Mouse (Mus musculus): Measurements from ENCODE around the gene Ndst2. TPM values are rescaled to one million over a fixed set of nuclear protein-coding genes. Genes with fewer than 3 reads are reported as not detected.

The Ndst2 gene
- polyA plus RNA-seq, 1 experiment from 2014 or later = 24.5 TPM

DNA sequence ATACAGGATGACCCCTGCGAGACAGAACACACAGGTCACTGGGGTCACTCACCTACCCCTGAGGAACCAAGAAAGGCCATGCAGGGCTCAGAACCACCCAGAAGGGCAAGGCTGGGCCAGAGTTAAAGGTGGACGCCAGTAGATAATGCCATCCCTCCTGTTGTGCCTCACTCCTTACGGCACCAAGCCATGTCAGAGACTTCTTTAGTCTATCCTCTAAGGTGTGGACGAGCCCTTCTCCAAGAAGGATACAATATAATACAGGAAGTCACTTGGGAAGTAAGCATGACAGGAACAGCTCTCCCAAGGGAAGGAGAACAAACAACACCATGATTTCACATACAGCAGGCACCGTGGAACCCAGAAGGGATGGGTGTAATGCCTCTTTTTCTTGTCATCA lies 30.6 kb upstream of the Ndst2 start:
- no peak for ATAC-seq (ENCODE audit: low FRiP score)
- Histone ChIP-seq H3K36me3 (replicated peaks) (peaks cover 75% of the 10 kb centered on the region), H3K27ac (no peak overlapping the region), H3K4me3 (replicated peaks) (no peak overlapping the region), H3K27me3 (no peaks in the 10 kb centered on the region), H3K4me1 (no peaks in the 10 kb centered on the region), H3K9me3 (no peaks in the 10 kb centered on the region), H3K4me2 (no peak overlapping the region), H3K9ac (no peak overlapping the region)
- 91% methylated on average over 5 of the region's 5 CpGs for WGBS

DNA sequence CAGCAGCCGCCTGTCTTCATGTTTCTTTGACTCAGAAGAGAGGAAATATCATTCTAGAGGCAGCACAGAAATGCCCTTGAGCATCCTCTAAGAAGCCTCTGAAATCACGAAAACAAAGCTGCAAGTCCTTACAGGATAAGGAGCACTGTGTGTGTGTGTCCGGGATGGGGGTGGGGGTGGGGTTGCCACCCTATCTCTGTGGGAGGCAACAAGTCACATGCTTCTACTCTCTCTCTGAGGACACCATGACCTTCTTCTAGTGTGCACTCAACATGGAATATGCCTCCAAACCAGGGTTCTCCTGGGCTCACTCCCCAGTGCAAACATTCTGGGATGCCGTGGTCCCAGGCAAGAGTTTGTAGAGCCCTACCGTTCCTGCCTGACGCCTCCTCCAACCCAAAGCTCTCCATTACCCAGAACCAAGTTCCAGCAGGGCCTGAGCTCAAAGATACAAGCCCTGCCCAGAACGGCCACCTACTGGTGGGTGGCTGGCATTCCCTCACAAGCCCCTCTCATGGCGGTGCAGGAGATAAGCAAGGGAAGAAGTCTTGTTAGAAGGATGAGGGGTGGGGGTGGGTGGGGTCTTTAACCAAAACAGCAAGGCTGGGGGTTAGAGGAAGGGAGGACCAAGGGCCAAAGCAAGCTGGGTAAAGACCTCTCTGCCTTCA lies 24.5 kb upstream of the Ndst2 start:
- Histone ChIP-seq H3K4me3 (replicated peaks) (no peak overlapping the region), H3K9me3 (no peaks in the 10 kb centered on the region), H3K4me2 (no peak overlapping the region), H3K9ac (no peak overlapping the region), H3K4me1 (no peaks in the 10 kb centered on the region), H3K36me3 (replicated peaks) (peaks cover 87% of the 10 kb centered on the region), H3K27me3 (no peaks in the 10 kb centered on the region), H3K27ac (no peak overlapping the region)
- 87% methylated on average over 8 of the region's 8 CpGs for WGBS
- ATAC-seq (ENCODE audit: low FRiP score) = no peak

DNA sequence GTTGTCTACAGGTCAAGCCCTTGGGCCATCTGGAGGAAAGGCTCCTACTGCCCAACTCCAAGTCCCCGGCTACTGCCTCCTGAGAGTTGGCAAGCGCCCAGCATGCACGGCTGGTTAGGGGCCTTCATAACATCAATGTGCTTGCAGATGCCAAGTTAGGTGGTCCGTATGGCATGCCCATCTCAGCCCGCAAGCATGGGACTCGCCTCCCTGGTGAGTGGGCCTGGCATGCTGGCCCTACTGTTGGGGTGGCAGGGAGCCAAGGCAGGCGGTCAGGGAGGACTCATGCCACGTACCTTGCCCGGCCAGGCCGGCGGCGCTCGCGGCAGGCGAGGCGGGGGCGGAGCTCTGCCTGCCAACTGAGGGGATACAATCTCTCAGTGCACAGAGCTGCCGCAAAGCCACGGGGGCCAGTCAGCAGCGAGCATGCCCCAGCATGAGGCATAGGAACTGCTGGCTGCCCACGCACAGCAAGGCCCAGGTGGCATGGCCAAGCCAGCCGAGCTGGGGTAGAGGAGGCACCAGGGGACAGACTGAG lies 23.1 kb upstream of the Ndst2 start:
- no peak overlapping the region for H3K4me3 ChIP-seq (replicated peaks)
- H3K9ac ChIP-seq = no peak overlapping the region
- H3K4me1 ChIP-seq = no peaks in the 10 kb centered on the region
- H3K36me3 ChIP-seq (replicated peaks) = peaks cover 82% of the 10 kb centered on the region
- no peak for ATAC-seq (ENCODE audit: low FRiP score)
- no peaks in the 10 kb centered on the region for H3K9me3 ChIP-seq
- H3K27me3 ChIP-seq = no peaks in the 10 kb centered on the region
- no peak overlapping the region for H3K4me2 ChIP-seq
- no peak overlapping the region for H3K27ac ChIP-seq
- WGBS = 92% methylated on average over 22 of the region's 22 CpGs

DNA sequence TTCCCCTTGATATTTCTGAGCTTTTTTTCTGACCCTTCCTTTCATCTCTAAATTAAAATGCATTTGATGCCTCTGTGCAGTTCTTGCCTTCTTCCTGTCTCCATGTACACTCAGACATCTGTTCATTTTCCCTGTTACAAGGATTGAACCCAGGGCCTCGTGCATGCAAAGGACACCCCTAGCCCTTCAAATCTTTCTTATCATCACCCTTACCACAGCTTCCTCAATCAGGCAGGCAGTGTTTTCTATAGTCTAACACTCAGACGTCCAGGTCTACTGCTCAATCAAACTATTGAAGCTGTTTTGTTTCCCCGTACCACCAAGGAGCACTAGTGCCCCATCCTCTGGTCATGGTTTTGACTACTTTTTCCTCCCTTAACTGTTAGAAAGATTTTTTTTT lies 19.4 kb upstream of the Ndst2 start:
- Histone ChIP-seq H3K4me1 (no peaks in the 10 kb centered on the region), H3K36me3 (replicated peaks) (peaks cover 51% of the 10 kb centered on the region), H3K4me3 (replicated peaks) (no peak overlapping the region), H3K9ac (no peak overlapping the region), H3K27me3 (no peaks in the 10 kb centered on the region), H3K9me3 (no peaks in the 10 kb centered on the region), H3K27ac (no peak overlapping the region), H3K4me2 (no peak overlapping the region)
- ATAC-seq (ENCODE audit: low FRiP score) = no peak
- 86% methylated on average over 3 of the region's 3 CpGs for WGBS

DNA sequence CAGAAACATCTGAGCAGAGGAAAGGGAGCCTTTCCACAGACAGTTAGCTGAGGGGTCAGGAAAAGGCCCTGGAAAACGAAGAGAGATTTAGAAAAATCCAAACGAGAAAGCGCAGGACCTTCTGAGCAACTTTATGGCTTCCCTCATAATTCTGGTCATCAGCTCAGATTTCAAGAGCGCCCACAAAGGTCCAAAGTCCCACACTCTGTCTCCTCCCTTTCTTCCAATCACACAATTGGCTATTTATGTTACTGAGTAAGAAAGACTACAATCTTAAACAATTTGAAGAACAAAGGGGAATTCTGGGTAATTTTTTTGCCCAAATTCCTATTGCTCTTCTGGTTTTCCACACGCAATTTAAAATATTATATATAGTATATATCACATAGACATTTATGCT lies 16.1 kb upstream of the Ndst2 start:
- H3K27ac ChIP-seq = no peak overlapping the region
- no peaks in the 10 kb centered on the region for H3K9me3 ChIP-seq
- H3K36me3 ChIP-seq (replicated peaks) = peaks cover 45% of the 10 kb centered on the region
- WGBS = 88% methylated on average over 5 of the region's 5 CpGs
- no peak for ATAC-seq (ENCODE audit: low FRiP score)
- H3K9ac ChIP-seq = no peak overlapping the region
- no peaks in the 10 kb centered on the region for H3K4me1 ChIP-seq
- H3K27me3 ChIP-seq = no peaks in the 10 kb centered on the region
- no peak overlapping the region for H3K4me3 ChIP-seq (replicated peaks)
- H3K4me2 ChIP-seq = no peak overlapping the region

DNA sequence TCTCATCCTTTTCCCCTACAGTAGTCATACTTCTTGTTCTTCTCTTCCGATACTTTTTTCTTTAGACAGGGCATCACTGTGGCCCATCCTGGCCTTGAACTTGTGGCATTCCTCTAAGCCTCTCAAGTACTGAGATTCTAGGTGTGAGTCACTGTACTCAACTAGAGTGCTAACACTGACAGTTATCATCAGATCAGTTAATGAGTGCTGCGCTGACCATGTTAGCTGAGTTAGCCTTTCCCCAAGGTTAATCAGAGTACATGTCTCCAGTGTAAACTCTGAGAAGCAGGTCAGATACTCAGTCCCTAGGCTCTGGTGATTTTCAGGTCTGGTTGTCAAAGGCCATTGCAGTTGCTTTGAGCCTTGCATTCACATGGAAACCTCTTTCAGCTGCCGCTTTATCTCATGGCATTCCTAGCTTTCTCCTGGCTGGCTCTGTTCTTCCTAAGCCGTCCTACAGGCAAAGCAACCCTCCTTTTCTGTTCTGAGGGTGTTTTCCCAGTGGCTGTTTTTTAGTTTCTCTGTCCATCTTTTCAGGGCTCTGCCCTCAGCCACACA lies 15.2 kb upstream of the Ndst2 start:
- Histone ChIP-seq H3K27me3 (no peaks in the 10 kb centered on the region), H3K4me2 (no peak overlapping the region), H3K4me1 (no peaks in the 10 kb centered on the region), H3K9me3 (no peaks in the 10 kb centered on the region), H3K27ac (no peak overlapping the region), H3K4me3 (replicated peaks) (no peak overlapping the region), H3K36me3 (replicated peaks) (peaks cover 45% of the 10 kb centered on the region), H3K9ac (no peak overlapping the region)
- ATAC-seq (ENCODE audit: low FRiP score) = no peak
- 87% methylated on average over 4 of the region's 4 CpGs for WGBS

DNA sequence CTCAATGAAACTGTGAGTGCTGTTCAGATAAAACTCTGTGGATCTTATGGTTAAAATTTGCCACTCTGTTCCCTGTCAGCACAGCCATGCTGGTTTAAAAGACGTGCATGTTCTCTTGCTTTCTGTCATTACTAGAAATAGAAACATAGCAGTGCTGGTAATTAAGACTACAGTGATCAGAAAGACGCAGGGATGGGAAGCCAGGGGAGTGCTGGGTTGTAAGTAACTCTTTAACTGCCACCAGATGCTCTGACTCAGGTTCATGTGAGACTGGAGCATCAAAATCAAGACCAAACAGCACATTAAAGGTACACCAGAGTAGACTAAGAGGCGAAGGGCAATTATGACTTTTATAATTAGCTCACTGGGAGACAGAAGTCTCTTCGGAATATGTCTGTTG lies 14.0 kb upstream of the Ndst2 start:
- no peak overlapping the region for H3K27ac ChIP-seq
- 85% methylated on average over 4 of the region's 4 CpGs for WGBS
- no peak overlapping the region for H3K9ac ChIP-seq
- H3K4me2 ChIP-seq = no peak overlapping the region
- no peaks in the 10 kb centered on the region for H3K4me1 ChIP-seq
- H3K27me3 ChIP-seq = no peaks in the 10 kb centered on the region
- no peak for ATAC-seq (ENCODE audit: low FRiP score)
- no peak overlapping the region for H3K4me3 ChIP-seq (replicated peaks)
- peaks cover 49% of the 10 kb centered on the region for H3K36me3 ChIP-seq (replicated peaks)
- H3K9me3 ChIP-seq = no peaks in the 10 kb centered on the region

DNA sequence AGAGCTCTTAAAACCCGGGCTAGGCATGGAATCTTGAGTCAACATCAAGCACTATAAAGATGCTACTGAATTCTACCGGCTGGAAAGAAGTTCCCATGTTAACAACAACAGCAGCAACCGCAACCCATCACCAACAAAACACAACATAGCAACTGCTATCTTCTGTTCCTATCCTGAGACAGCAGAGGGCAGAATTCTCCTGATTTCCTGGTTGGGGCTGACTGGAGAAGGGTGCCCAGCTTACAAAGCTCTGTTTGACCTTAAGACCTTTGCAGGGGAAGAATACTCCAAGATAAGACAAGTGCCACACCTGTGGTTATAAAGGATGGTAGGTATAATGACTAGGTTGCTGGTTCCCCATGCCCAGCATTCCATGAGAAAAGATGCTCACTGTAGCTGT lies 12.6 kb upstream of the Ndst2 start:
- Histone ChIP-seq H3K4me3 (replicated peaks) (no peak overlapping the region), H3K4me1 (no peaks in the 10 kb centered on the region), H3K36me3 (replicated peaks) (peaks cover 52% of the 10 kb centered on the region), H3K9ac (no peak overlapping the region), H3K9me3 (no peaks in the 10 kb centered on the region), H3K4me2 (no peak overlapping the region), H3K27ac (no peak overlapping the region), H3K27me3 (no peaks in the 10 kb centered on the region)
- no peak for ATAC-seq (ENCODE audit: low FRiP score)
- 88% methylated on average over 3 of the region's 3 CpGs for WGBS

DNA sequence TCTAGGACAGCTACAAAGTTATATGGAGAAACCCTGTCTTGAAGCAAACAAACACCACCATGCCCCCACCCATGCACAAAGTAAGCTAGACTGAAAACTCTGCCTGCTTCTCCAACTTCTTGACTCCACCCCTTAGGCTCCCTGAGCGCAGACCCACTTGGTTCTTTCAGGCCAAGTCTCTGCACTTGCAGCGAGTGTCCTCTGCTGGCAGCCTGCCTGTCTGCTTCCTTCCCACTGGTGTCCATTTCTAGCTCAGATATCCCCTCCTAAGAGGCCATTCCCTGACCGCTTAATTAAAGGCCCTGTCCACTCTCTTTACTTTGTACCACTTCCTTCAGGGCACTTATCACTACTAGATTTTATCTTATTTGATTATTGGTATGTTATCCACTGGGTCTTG lies 9.3 kb upstream of the Ndst2 start:
- 82% methylated on average over 3 of the region's 3 CpGs for WGBS
- Histone ChIP-seq H3K27ac (no peak overlapping the region), H3K4me2 (no peak overlapping the region), H3K4me3 (replicated peaks) (no peak overlapping the region), H3K27me3 (no peaks in the 10 kb centered on the region), H3K4me1 (no peaks in the 10 kb centered on the region; the same call in 1 of the 2 replicates), H3K9ac (no peak overlapping the region), H3K36me3 (replicated peaks) (peaks cover 79% of the 10 kb centered on the region), H3K9me3 (no peaks in the 10 kb centered on the region)
- ATAC-seq (ENCODE audit: low FRiP score) = no peak

DNA sequence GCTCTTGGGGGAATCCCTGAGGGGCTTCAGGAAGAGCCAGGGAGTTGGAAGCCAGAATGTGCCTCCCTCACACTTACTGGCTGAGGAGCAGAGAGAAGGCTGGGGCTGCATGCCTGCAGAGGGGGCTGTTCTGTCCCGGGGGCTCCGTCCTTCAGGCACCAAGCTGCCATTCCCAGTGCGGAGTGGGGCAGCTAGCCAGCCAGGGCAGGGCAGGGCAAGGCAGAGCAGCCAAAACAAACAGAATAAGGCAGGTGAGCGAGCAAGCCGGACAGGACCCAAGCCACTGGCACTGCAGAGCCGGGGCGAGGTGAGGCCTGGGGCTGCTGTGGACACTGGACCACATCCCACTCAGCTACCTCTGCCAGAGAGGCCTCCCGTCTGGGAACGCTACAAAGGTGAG lies 6.9 kb upstream of the Ndst2 start:
- Histone ChIP-seq H3K36me3 (replicated peaks) (peaks cover 71% of the 10 kb centered on the region), H3K27ac (no peak overlapping the region), H3K9me3 (no peaks in the 10 kb centered on the region), H3K27me3 (no peaks in the 10 kb centered on the region), H3K4me3 (replicated peaks) (no peak overlapping the region), H3K4me2 (no peak overlapping the region), H3K4me1 (no peaks in the 10 kb centered on the region; the same call in 1 of the 2 replicates), H3K9ac (no peak overlapping the region)
- WGBS = 95% methylated on average over 9 of the region's 9 CpGs
- no peak for ATAC-seq (ENCODE audit: low FRiP score)

DNA sequence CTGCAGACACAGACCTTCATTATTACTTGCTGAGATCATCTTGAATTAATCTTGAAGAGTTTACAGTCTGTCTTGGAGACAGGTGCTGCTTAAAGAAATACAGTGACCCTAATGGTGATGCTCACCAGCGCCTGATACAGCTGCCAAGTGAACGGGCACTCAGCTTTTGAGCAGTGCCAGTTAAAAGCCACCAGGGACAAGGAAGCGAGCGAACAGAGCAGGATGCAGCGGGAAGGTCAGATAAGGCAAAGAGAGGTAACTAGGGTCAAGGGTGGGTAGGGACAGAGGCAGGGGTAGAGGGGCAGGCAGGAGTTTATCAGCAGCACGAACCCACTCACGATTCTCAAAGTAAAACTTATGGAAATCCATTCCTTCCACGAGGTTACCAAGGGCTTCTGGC lies 4.1 kb upstream of the Ndst2 start:
- Histone ChIP-seq H3K27ac (no peak overlapping the region), H3K36me3 (replicated peaks) (peaks cover 55% of the 10 kb centered on the region)
- WGBS = 91% methylated on average over 8 of the region's 8 CpGs

DNA sequence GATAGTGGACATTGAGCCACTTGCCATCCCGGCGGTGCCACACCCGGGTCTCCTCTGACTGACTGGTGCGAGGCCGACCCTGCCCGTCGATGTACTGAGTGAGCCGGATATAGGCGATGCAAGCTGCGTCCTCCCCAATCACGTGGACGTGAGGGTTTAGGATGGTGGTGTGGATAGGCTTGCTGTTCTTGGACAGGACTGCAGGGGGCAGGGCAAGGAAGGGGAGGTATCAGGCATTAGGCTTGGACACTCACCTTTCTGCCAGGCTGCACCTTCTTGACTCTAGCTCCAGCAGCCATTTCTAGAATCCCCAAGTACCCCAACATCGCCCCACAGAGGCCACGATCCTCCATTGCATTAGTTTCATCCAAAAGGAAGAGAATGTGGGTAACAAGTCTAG lies 2.9 kb upstream of the Ndst2 start:
- H3K4me2 ChIP-seq = no peak overlapping the region
- WGBS = 41% methylated on average over 14 of the region's 14 CpGs
- H3K9me3 ChIP-seq = no peaks in the 10 kb centered on the region
- peaks cover 47% of the 10 kb centered on the region for H3K36me3 ChIP-seq (replicated peaks)
- H3K4me1 ChIP-seq = peaks cover 11% of the 10 kb centered on the region
- H3K27me3 ChIP-seq = no peaks in the 10 kb centered on the region
- H3K9ac ChIP-seq = no peak overlapping the region
- no peak overlapping the region for H3K4me3 ChIP-seq (replicated peaks)
- no peak for ATAC-seq (ENCODE audit: low FRiP score)
- H3K27ac ChIP-seq = no peak overlapping the region

More for the DNA sequence above, 4.1 kb upstream of the Ndst2 start:
- Histone ChIP-seq H3K9ac (no peak overlapping the region), H3K4me3 (replicated peaks) (no peak overlapping the region), H3K27me3 (no peaks in the 10 kb centered on the region), H3K9me3 (no peaks in the 10 kb centered on the region), H3K4me2 (no peak overlapping the region), H3K4me1 (peaks cover 5% of the 10 kb centered on the region)
- no peak for ATAC-seq (ENCODE audit: low FRiP score)

DNA sequence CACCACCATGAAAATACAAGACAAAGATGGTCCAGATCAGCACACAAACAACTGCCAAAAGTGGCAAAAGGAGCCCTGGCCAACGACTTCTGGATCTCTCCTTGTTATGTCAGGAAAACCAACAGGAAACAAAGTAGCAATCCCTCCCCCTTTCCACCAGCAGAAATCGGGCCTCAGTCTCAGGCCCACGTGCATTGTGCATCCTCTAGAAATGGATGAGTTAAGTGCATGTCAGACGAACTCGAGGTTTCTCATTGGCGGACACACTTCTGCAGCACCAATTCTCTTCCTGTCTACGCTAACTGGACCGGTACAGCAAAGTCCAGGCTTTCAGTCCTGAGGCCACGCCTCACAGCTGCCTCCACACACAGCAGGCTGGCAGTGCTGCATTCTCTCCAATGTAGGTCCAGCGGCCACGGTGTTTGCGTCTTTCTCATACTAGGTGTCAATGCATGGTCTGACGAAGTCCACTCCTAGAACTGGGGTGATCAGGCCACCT lies 1.6 kb upstream of the Ndst2 start:
- no peak overlapping the region for H3K27ac ChIP-seq
- H3K4me2 ChIP-seq = no peak overlapping the region
- H3K9me3 ChIP-seq = no peaks in the 10 kb centered on the region
- peaks cover 40% of the 10 kb centered on the region for H3K36me3 ChIP-seq (replicated peaks)
- H3K9ac ChIP-seq = no peak overlapping the region
- H3K4me3 ChIP-seq (replicated peaks) = no peak overlapping the region
- no peak for ATAC-seq (ENCODE audit: low FRiP score)
- WGBS = 90% methylated on average over 13 of the region's 13 CpGs
- H3K4me1 ChIP-seq = peaks cover 11% of the 10 kb centered on the region
- H3K27me3 ChIP-seq = no peaks in the 10 kb centered on the region
